Mouse (Mus musculus) hindbrain, embryonic 15.5 days (tissue): Measurements from ENCODE around the gene Aass. TPM values are rescaled to one million over a fixed set of nuclear protein-coding genes. Genes with fewer than 3 reads are reported as not detected.
"Not testable (repeated sequence)": the region's sequence is repeated elsewhere in the genome, so short reads cannot be mapped to it uniquely, and the experiment has no call there.

Experiments used
- ATAC-seq: fragments of 200-750 bp; cut with Nextera tagmentation; 2 replicates; pipeline ENCODE4 v1.8.0; 2017; ENCODE audit warnings: low read depth, moderate number of reproducible peaks, moderate TSS enrichment; ENCODE audit not compliant: low FRiP score
- H3K27ac ChIP-seq: fragments of 300-500 bp; sonication (generic); replicated peaks from 2 replicates; pipeline ENCODE4 v1.5.1; 2015; ENCODE audit warnings: mild to moderate bottlenecking, inconsistent platforms
- H3K27me3 ChIP-seq: fragments of 300-500 bp; sonication (generic); 2 replicates; pipeline ENCODE4 v1.6.1; 2015; ENCODE audit warnings: control low read depth, inconsistent platforms
- H3K36me3 ChIP-seq: fragments of 300-500 bp; sonication (generic); 2 replicates; pipeline ENCODE4 v1.6.1; 2015; ENCODE audit warnings: control low read depth, inconsistent platforms
- H3K4me1 ChIP-seq: fragments of 300-500 bp; sonication (generic); replicated peaks from 2 replicates; pipeline ENCODE4 v1.6.1; 2015; ENCODE audit warnings: control low read depth, inconsistent platforms
- H3K4me2 ChIP-seq: fragments of 300-500 bp; sonication (generic); 2 replicates; pipeline ENCODE4 v1.6.1; 2015; ENCODE audit warnings: moderate library complexity, mild to moderate bottlenecking, inconsistent platforms
- H3K4me3 ChIP-seq: fragments of 300-500 bp; sonication (generic); 2 replicates; pipeline ENCODE4 v1.5.1; 2015; ENCODE audit warnings: mild to moderate bottlenecking, inconsistent platforms
- H3K9ac ChIP-seq: fragments of 300-500 bp; sonication (generic); 2 replicates; pipeline ENCODE4 v1.6.1; 2015; ENCODE audit warnings: inconsistent platforms
- H3K9me3 ChIP-seq: fragments of 300-500 bp; sonication (generic); 2 replicates; pipeline ENCODE4 v1.6.1; 2016; ENCODE audit warnings: control low read depth, inconsistent platforms
- WGBS: fragments of 180-500 bp; shearing (Covaris S2); methylation state at CpG from one replicate; pipeline ENCODE4 v1.1.7; 2015; 5-methylcytosine and 5-hydroxymethylcytosine counted together
- polyA plus RNA-seq: library from polyadenylated mRNA; unstranded; fragments of >200 nt; fragmentation: Nextera tagmentation; extraction: Ambion mirVana; gene quantifications from 2 replicates; pipeline ENCODE4 v1.2.1, GENCODE M21; 2015

The Aass gene
- polyA plus RNA-seq, 1 experiment from 2014 or later = 0.62 TPM

GRCm38 (mm10) chr6:23114781-23115180 is 18.0 kb downstream of the Aass start:
- H3K27me3 ChIP-seq = no peaks in the 10 kb centered on the region
- 75% methylated on average over 6 of the region's 6 CpGs for WGBS
- H3K9me3 ChIP-seq = no peaks in the 10 kb centered on the region
- H3K36me3 ChIP-seq = no peaks in the 10 kb centered on the region
- H3K4me2 ChIP-seq = no peak overlapping the region
- no peaks in the 10 kb centered on the region for H3K4me1 ChIP-seq
- H3K27ac ChIP-seq = no peak overlapping the region
- ATAC-seq = no peak
- H3K9ac ChIP-seq = no peak overlapping the region
- H3K4me3 ChIP-seq = no peak overlapping the region

GRCm38 (mm10) chr6:23107069-23107468 is 25.7 kb downstream of the Aass start:
- Histone ChIP-seq H3K9me3 (no peaks in the 10 kb centered on the region), H3K27me3 (no peaks in the 10 kb centered on the region), H3K36me3 (no peaks in the 10 kb centered on the region), H3K9ac (no peak overlapping the region), H3K27ac (no peak overlapping the region), H3K4me1 (no peaks in the 10 kb centered on the region), H3K4me2 (no peak overlapping the region), H3K4me3 (no peak overlapping the region)
- WGBS = 93% methylated on average over 4 of the region's 4 CpGs
- ATAC-seq = no peak

DNA sequence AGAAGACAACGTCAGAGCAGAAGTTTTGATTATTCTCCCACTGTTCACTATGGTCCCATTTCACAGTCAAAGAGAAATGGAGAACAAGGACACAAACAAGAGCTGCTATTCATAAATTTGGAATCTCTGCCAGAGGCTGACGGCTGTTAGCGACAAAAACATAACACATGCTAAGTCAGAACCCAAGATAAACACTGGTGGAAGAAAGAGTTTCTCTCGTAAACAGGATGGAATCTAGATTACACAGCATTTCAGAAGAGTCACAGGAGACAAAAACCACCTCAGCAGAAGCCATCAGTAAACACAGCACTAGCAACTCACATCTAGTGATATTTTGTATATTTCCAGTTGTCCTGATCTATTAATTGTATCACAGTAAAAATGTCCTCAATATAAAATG is 26.4 kb downstream of the Aass start:
- 76% methylated on average over 4 of the region's 4 CpGs for WGBS
- no peak overlapping the region for H3K4me3 ChIP-seq
- no peaks in the 10 kb centered on the region for H3K27me3 ChIP-seq
- no peak overlapping the region for H3K27ac ChIP-seq
- H3K4me2 ChIP-seq = no peak overlapping the region
- no peaks in the 10 kb centered on the region for H3K4me1 ChIP-seq
- no peaks in the 10 kb centered on the region for H3K36me3 ChIP-seq
- no peak for ATAC-seq
- no peaks in the 10 kb centered on the region for H3K9me3 ChIP-seq
- no peak overlapping the region for H3K9ac ChIP-seq

DNA sequence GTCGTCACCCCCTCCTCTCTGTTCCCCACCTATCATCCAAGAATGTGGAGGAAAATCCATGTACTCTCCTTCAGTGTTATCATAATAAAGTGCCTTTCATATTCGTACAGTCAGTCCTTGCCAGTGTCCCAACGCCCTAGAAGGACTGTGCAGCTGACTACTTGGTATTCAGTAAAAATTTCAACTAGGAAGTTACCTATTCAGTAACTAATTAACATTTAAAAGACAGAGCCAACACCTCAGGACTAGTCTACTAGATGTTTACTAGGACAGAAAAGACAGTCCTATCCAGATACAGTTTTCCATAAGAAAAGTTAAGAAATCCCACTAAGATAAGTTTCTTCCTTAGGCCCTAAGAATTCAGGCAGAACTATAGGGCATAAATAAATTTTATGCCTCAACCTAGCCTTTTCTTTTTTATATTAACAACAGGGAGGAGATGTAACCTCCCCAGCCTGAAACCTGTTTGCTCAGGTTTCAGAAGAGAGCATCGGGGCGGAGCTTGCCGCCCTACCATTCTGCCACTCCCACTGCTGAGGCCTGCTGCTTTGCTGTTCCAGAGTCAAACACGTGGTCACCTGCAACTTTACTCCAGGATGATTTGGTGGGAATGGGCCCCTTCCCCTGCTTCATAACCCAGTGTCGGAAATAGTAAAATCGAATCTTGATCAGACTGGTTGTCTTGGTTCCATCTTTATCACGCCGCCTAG is 42.3 kb downstream of the Aass start:
- not testable (repeated sequence) for H3K36me3 ChIP-seq, H3K4me2 ChIP-seq, H3K9ac ChIP-seq, H3K27me3 ChIP-seq, H3K4me1 ChIP-seq, H3K27ac ChIP-seq, H3K9me3 ChIP-seq, ATAC-seq, H3K4me3 ChIP-seq
- 95% methylated on average over 11 of the region's 11 CpGs for WGBS

DNA sequence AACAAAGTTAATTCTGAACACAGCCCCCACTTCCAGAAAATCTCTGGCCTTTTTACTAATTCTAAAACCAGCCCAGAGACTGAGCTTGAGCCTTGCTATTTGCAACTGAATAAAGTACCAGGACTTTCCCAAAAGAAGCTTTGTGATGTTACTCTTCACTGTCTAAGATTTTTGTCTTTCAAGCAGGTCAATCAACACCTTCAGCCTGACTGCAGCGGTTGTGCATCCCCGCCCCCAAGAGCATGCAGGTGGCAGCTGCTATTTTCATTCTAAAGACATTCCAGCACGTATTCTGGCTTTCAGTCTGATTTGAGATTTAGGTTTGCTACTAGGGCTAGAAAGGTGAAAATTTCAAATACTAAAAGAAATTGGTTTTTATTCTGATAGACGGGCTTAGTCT is 43.5 kb downstream of the Aass start:
- WGBS = 76% methylated on average over 4 of the region's 4 CpGs
- not testable (repeated sequence) for H3K9ac ChIP-seq, H3K27ac ChIP-seq, H3K36me3 ChIP-seq, H3K27me3 ChIP-seq, H3K4me2 ChIP-seq, ATAC-seq, H3K4me3 ChIP-seq, H3K4me1 ChIP-seq, H3K9me3 ChIP-seq

DNA sequence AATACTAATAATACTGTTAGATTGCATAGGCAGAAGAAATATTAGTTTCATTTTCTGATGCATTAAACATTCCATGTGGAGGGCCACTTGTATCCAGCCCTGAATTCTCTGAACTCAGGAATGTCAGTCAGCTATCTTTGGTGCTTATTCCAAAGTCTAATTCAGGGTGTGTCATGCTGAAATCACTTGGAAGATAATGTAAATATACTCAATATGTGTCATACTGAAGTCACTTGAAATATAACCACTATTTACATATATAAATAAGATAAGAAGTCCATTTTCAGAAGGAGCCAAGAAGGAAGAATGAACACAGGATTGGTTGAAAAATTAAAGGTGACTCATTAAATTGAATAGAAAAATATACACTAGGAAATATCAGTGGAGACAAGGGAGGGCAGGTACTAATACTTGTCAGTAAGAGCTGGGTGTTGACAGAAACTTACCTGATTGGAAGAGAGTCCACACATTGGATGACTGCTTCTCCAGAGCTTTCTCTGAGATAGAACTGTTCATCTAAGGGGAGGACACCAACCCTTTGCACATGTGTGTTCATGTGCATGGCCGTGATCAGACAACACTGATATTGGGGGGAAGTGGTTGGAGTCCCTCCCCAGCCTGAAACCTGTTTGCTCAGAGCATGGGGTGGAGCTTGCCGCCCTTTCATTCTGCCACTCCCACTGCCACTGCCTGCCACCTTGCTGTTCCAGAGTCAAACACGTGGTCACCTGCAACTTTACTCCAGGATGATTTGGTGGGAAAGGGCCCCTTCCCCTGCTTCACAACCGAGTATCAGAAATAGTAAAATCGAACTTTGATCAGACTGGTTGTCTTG is 48.0 kb downstream of the Aass start:
- ATAC-seq = no peak
- Histone ChIP-seq H3K9me3 (no peaks in the 10 kb centered on the region), H3K27me3 (no peaks in the 10 kb centered on the region), H3K4me1 (no peaks in the 10 kb centered on the region), H3K36me3 (no peaks in the 10 kb centered on the region), H3K4me3 (no peak overlapping the region), H3K9ac (no peak overlapping the region), H3K4me2 (no peak overlapping the region), H3K27ac (no peak overlapping the region)
- 93% methylated on average over 5 of the region's 5 CpGs for WGBS

DNA sequence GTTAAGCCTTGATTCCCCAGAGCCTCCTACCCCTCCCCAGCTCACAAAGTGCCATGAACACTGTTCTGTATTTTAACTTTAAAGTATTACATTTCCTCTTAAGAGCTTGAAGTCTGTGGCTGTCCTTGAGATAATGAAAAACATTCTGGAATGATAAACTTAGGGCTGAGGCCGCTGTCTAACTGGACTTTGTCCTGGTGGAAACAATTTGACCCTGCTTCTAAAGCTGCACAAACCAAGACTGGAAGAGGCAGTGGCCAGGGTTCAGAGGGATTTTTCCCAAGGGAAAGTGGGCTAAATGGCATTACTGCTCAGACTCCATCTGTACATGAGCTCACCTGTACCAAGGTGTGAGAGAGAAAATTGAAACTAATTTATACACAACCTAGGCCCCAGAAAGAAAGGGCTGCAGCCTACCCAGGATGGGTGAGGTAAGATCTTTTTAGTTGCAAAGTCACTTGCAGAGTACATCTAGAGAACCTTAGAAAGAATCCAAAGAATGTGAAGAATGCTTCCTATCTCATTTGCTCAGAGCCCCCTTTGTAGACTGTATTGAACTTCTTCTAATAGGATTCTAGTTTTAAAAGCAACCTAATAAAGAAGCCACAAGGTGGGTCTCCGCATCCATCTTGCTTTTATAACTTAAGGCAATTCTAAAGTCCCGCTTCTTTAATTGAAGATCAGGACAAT is 52.6 kb downstream of the Aass start:
- Histone ChIP-seq H3K27me3 (no peaks in the 10 kb centered on the region), H3K4me3 (no peak overlapping the region), H3K4me2 (no peak overlapping the region), H3K9ac (no peak overlapping the region), H3K9me3 (no peaks in the 10 kb centered on the region), H3K27ac (no peak overlapping the region), H3K36me3 (no peaks in the 10 kb centered on the region), H3K4me1 (no peaks in the 10 kb centered on the region)
- ATAC-seq = no peak
- WGBS = 78% methylated on average over 3 of the region's 3 CpGs

GRCm38 (mm10) chr6:23078273-23078672 is 54.5 kb downstream of the Aass start:
- Histone ChIP-seq H3K9ac (no peak overlapping the region), H3K27ac (no peak overlapping the region), H3K4me2 (no peak overlapping the region), H3K4me1 (no peaks in the 10 kb centered on the region), H3K36me3 (no peaks in the 10 kb centered on the region), H3K27me3 (no peaks in the 10 kb centered on the region), H3K9me3 (no peaks in the 10 kb centered on the region), H3K4me3 (no peak overlapping the region)
- ATAC-seq = no peak
- 64% methylated on average over 2 of the region's 2 CpGs for WGBS

- Histone ChIP-seq H3K9me3 (no peaks in the 10 kb centered on the region), H3K4me2 (no peak overlapping the region), H3K9ac (no peak overlapping the region), H3K27me3 (no peaks in the 10 kb centered on the region), H3K4me1 (no peaks in the 10 kb centered on the region), H3K4me3 (no peak overlapping the region), H3K36me3 (no peaks in the 10 kb centered on the region), H3K27ac (no peak overlapping the region)
- WGBS = 61% methylated on average over 2 of the region's 2 CpGs
- ATAC-seq = no peak
These were observed 56.7 kb downstream of the Aass start for GRCm38 (mm10) chr6:23076060-23076459.

DNA sequence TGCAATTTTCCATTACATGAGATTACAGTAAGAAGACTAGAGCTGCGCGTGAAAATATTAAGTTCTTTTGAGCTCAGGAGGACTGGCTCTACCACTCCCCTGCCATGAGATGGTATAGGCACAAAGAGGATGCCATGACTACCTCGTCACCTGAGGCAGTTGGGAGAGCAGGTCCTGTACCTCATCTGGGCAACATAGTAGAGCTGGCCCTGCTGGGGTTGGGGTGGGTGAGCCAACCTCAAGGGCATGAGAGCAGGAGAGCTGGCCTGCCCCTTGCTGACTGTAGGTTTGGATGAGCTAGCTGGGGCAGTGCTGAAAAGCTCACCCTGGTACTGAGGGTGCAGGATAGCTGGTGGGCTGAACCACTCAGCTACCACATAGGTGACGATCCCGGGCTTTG is 77.1 kb downstream of the Aass start:
- Histone ChIP-seq H3K9ac (no peak overlapping the region), H3K4me2 (no peak overlapping the region), H3K27ac (no peak overlapping the region), H3K27me3 (no peaks in the 10 kb centered on the region), H3K9me3 (peaks cover 7% of the 10 kb centered on the region; the same call in 1 of the 2 replicates), H3K4me3 (no peak overlapping the region), H3K4me1 (no peaks in the 10 kb centered on the region), H3K36me3 (peaks cover 16% of the 10 kb centered on the region)
- no peak for ATAC-seq
- whole genome bisulfite sequencing = 96% methylated on average over 5 of the region's 5 CpGs

GRCm38 (mm10) chr6:23048836-23049235 is 84.0 kb downstream of the Aass start:
- Histone ChIP-seq H3K4me3 (no peak overlapping the region), H3K36me3 (peaks cover 26% of the 10 kb centered on the region), H3K9ac (no peak overlapping the region), H3K4me1 (no peaks in the 10 kb centered on the region), H3K27ac (no peak overlapping the region), H3K27me3 (no peaks in the 10 kb centered on the region), H3K4me2 (no peak overlapping the region), H3K9me3 (peaks cover 7% of the 10 kb centered on the region; the same call in 1 of the 2 replicates)
- WGBS = 93% methylated on average over 4 of the region's 4 CpGs
- ATAC-seq = no peak

GRCm38 (mm10) chr6:23028251-23028650 is 104.5 kb downstream of the Aass start:
- Histone ChIP-seq H3K27me3 (no peaks in the 10 kb centered on the region), H3K27ac (no peak overlapping the region), H3K9me3 (no peaks in the 10 kb centered on the region), H3K4me3 (no peak overlapping the region), H3K4me1 (no peaks in the 10 kb centered on the region), H3K36me3 (peaks cover 8% of the 10 kb centered on the region; the same call in 1 of the 2 replicates), H3K9ac (no peak overlapping the region), H3K4me2 (no peak overlapping the region)
- ATAC-seq = no peak
- WGBS = 91% methylated on average over 1 of the region's 1 CpGs
